Mouse (Mus musculus) bone marrow macrophage, adult 2 months (primary cell): ENCODE results near the gene Fam227a.

Experiments used
- CTCF ChIP-seq: IDR thresholded peaks from 2 replicates; pipeline ENCODE4 v1.5.1; 2012; ENCODE audit warnings: low read depth, mild to moderate bottlenecking, low read length, moderate library complexity
- POLR2A ChIP-seq: IDR thresholded peaks from 2 replicates; pipeline ENCODE4 v1.6.1; 2012; ENCODE audit warnings: mild to moderate bottlenecking, low read depth, low read length, borderline replicate concordance

DNA sequence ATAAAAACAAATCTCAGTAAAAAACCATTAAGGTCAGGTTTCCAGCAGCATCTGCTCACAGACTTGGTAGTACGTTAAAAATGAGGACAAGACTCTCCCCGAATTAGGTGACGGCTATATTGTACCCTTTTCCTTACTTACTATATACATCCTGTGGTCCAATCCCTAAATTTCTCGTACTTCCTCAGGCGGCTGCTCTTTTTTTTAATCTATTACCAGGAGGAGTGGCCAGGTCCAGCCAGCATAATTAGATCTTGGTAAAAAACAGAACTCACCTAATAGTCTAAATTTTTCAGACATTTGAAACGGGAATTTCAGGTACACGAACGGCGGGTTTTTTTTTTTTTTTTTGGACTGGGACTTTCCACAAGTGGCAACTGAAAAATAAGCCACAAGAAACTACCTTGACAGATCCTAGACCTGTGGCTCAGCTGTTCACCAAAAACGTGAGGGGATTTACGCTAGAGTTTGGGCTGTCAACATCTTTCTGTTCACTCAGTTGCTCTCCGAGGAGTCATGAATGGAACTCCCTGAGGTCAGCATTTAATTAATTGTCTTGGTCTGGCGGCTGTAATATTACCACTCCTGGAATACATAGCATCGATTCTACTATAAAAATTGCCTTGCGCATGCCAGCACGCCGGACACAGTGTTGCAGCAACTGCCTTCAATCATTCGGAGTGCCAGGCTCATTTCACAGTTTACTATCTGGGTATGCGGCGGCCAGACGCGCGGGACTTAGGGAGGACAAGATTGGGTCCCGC lies 31.1 kb upstream of the Fam227a start:
- TF ChIP-seq CTCF (no peak), POLR2A (no peak)
